Mouse (Mus musculus): ENCODE data around the gene Itga6.
"Not testable (repeated sequence)": the region's sequence is repeated elsewhere in the genome, so short reads cannot be mapped to it uniquely, and the experiment has no call there.

The Itga6 gene

DNA sequence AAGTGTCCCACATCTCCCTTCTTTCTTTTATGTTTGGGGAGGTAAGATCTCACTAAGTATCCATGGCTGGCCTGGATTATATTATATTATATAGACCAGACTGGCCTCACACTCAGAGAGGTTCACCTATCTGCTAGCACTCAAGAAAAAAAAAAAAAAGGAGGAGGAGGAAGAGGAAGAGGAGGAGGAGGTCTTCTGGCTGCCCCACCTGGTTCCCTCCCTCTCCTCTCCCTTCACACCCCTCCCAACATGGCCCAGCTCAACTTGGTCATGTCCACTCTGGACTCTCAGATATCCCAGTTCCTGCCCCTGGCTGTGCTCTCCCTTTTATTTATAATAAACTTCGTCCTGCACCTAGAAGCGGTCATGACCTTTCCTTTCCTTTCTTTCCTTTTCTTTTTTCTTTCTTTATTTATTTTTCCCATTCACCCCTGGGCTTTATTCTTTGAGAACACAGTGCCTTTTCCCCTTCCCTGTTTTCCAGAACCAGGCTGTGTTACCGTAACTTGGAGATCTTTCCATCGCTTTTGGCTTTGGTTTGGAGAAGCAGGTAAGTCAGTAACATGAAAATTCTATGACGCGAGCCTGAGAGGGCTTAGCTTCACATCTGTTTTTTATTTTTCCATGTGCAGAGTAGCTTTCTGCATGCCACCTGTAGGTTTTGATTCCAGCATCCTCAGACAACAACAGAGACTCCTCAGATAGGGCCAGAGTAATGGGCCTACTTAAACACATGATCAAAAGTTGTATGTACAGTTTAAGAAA is at the start of gene Itga6:
Gene Itga6 (plus strand): TSS at position 7 of the 765 bp plus-strand sequence.
- DNase-seq: no peak

GRCm38 (mm10) chr2:71696776-71697175 is 48.6 kb upstream of the Itga6 start:
- no peak for DNase-seq

DNA sequence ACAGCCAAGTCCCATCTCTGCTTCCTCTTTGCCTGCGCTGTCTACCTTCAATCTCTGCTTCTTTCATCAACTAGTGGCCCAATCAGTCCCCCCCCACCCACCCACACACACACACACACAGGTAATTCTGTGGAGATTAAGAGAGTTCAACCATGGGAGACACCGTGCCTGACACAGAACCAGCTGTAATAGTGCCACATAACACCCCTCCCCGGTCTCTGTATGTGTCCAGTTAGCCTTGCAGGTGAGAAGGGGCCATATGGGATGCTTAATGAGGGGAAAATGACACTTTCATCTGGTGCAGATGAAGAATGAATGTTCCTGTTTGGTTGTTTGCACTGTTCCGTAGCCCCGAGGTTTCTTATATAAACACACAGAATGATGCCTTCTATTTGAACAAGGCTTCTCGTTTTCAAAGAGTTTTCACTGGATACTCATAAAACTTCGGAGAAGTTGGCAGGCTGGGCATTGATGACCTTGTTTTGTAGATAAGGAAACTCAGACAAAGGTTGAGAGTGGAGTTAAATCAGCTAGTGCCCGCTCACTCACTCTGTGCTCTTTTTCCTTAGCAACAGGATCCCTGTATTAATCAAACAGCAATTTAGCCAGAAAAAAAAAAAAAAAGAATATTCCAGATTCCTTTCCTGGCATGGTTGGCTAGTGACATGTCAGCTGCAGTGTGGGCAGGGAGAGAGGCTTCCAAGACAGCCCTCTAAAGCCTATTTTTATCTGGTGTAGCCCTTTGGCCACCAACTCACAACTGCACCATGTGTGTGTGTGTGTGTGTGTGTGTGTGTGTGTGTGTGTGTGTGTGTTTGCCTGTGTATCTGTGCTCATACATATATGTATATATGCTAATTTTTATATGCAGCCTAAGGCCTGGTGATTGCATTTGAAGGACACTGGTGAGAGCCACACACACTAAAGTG is 47.7 kb upstream of the Itga6 start:
- no peak for DNase-seq

GRCm38 (mm10) chr2:71698366-71698765 is 47.0 kb upstream of the Itga6 start:
- DNase-seq: no peak

- no peak for DNase-seq
Observed at GRCm38 (mm10) chr2:71698942-71699341, 46.5 kb upstream of the Itga6 start.

DNA sequence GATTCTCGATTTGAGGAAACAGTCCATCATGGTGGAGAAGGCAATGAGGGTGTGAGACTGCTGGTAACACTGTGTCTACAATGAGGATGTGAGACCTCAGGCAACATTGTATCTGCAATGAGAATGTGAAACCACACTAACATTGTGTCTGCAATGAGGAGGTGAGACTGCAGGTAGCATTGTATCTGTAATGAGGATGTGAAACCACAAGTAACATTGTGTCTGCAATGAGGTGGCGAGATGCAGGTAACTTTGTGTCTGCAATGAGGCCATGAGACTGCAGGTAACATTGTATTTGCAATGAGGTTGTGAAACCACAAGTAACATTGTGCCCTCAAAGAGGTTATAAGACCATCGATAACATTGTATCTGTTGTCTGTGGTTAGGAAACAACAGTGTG is 44.1 kb upstream of the Itga6 start:
- DNase-seq: no peak

GRCm38 (mm10) chr2:71704309-71704708 is 41.1 kb upstream of the Itga6 start:
- no peak for DNase-seq

DNA sequence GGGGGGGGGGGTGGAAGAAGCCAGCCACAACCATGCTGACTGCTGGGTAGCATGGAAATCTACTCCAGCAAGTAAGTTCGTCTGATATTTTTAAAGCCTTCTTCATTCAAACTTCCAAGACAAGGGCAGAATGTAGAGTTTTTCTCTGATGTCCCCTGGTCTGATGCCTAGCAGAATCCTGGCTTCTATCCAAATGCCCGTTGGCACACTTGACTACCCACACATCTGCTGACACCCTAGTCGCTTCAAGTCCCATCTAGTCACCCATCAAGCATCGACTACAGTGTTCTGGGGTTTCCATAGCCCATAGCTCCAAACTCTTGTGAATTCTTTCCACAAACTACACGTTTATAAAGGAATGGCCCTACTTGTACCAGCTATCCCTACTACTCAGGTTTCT is 36.5 kb upstream of the Itga6 start:
- DNase-seq: no peak

DNA sequence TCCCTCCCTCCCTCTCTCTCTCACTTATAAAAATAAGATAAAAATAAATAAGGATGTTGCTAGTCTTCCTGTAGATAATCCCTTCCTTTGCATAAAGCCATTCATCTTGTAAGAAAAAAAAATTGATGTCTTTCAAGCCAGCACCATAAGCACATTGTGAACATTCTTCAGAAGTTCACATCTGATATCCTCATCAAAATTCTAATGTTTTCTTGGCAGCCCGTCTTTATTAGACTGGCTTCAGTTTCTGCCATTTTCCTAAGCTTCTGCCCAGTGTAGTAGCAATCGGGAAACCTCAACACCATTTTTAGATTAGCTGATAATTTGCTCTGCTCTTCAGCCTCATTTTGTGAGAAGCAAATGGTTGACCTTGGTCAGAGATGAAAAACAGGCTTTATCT is 33.8 kb upstream of the Itga6 start:
- no peak for DNase-seq

GRCm38 (mm10) chr2:71714416-71714815 is 31.0 kb upstream of the Itga6 start:
- no peak for DNase-seq

GRCm38 (mm10) chr2:71719005-71719386 is 26.4 kb upstream of the Itga6 start:
- no peak for DNase-seq

DNA sequence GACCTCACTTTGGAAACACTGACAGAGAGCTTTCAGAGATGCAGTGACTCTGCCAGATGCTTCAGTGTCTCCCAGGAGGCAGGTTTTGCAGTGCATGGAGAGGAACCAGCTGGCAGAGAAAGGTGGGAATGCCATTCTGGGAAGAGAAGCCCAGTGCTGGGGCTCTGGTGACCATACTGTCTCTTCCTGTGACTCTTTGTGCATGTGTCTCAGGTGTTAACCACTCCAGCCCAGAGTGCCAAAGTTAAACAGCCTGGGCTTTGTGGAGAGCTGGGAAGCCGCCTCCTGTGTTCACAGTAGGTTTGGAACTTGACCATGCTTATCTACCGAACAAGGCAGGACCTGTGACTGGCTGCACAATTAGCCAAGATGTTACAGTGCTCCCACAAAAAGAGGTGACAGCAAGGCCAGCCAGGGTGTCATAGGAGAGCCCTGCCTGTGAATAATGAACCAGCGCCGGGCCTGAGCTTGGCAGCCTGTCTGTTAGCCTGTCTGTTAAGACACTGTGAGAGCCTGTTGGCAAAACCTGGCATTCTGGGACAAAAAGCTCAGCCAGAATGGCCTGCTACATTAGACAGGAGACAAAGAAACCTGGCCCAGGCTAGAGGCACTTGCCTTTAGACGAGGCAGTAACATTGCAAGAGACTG is 25.9 kb upstream of the Itga6 start:
- peak; percentile 20 for DNase-seq

GRCm38 (mm10) chr2:71720556-71720955 is 24.9 kb upstream of the Itga6 start:
- DNase-seq: not testable (repeated sequence)

DNA sequence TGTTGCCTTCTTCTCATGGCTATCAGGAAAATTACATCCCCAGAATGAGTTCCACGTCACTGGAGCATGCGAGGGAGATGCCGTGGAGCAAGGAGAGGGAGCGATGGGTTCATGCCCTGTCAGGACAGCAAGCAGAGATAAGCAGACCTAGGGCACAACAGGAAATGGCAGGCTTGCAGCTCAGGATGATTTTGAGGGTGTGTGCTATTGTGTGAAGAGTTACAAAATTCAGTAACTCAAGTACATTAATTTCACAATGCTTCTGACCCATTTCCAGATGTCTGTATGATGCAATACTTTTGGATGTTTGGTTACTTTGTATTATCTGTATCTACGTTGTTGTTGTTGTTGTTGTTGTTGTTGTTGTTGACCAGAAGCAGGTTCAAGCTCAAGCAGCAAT is 22.5 kb upstream of the Itga6 start:
- DNase-seq: no peak

DNA sequence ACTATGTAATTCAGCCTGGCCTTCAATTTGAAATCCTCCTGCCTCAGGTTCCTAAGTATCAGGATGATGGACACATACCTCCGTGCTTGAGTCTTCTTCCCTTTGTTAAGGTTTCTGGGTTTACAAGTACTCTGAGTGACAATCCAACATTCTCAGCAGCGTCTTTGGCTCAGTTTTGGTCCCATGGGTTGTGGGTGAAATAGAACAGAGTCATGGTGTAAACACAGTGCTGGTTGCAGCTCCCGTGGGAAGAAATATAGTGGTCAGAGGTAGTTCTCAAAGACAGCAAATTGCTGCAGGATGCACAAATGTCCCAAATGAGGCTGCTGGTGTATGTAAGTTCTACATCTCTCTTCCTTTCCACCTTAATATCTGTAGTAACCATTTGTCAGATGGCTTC is 21.8 kb upstream of the Itga6 start:
- no peak for DNase-seq

GRCm38 (mm10) chr2:71724028-71724427 is 21.4 kb upstream of the Itga6 start:
- DNase-seq: no peak

GRCm38 (mm10) chr2:71725446-71725845 is 20.0 kb upstream of the Itga6 start:
- no peak for DNase-seq

- no peak for DNase-seq
Observed at GRCm38 (mm10) chr2:71726883-71727676, 18.3 kb upstream of the Itga6 start.

- peak; percentile 51 for DNase-seq
Observed at GRCm38 (mm10) chr2:71728341-71728740, 17.1 kb upstream of the Itga6 start.

GRCm38 (mm10) chr2:71728796-71729195 is 16.6 kb upstream of the Itga6 start:
- peak; percentile 34 for DNase-seq

DNA sequence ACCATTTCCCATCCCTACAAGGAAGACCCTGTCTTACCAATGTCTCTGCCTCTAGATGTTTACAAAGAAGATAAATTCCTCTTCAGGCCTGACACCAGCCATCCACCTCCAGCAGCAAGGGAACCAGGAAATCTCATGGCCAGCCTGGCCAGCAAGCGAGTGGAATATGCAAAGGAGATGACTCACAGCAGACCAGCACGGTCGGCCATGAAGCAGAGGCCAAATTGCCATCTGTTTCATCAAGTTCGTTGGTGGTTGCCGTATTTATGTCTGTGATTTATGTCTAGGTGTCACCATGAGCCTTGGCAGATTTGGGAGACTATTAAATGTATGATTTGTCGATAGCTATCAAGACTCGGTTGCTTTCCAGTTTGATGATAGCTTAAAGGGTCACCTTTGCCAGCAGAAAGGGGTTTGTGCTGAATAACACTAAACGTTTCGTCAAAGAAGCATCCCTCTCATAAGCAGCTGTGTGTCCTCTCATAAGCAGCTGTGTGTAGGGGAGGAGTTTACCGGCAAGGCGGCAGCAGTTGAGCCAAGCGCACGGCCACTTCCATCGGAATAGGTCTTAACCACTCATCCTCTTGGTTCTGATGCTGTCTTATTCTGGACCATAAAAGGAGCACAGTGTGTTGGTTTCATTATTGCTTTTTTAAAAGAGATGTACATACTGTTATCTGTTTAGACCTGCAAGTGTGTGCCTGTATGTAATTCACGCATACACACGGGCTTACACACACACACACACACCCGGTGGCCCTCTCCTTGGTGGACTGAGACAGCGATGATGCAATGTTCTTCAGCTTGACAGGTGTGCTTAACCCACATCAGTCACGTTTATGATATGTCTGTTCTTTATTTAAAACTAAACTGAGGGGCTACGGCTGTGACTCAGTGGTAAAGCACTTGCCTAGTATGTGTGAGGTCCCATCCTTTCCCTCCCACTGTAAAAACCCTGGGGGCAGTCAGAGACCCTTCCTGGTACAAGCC is 14.5 kb upstream of the Itga6 start:
- DNase-seq: no peak

All from kidney, adult 18-20 months (tissue).